Mouse (Mus musculus): ENCODE results near the gene Dok4.

GRCm38 (mm10) chr8:94901031-94901430 is 24.9 kb upstream of the Dok4 start:
- TF ChIP-seq EP300 (optimal IDR thresholded peaks at IDR 0.05) (no peak), CTCF (IDR thresholded peaks at IDR 0.05; ENCODE audit: low read depth) (no peak)

All from stomach, postnatal 0 days (tissue).